ENCODE assay signal across 27 mouse cellular contexts in the genomic region with DNA sequence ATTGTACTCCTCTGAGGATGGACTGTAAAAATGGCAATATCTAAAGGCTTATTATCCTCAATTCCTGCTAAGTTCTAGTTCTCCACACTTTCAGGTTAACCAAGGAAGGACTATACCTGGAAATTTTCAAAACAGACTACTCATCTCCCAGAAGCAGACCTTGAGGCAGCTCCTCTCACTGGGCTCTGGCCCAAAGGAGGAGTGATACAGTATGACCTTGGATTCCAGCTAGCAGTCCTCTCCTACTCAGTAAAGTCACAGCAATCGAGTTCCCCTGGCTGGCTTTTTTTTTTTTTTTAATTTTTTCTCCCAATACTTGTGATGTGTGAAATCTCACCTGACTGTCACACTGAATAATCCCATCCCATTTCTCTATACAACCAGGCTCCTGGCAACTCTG.
DNase-seq lines count a peak whose midpoint lies in the region; ATAC-seq lines count a peak whose summit lies in the region.
"Had no signal": no experiment of that assay in that cellular context is flagged by ENCODE, and none has a peak within 500 bp of the region (broad histone marks: within the 10 kb centered on the region; RNA-seq: fewer than 3 reads in every experiment).

No protein-coding gene starts in this region.

- no peak overlapping the region for H3K4me3 ChIP-seq in forebrain, embryonic 14.5 days (ENCODE audit: low read depth, low read length)
- H3K4me3 ChIP-seq: embryonic facial prominence, embryonic 12.5 days; embryonic facial prominence, embryonic 15.5 days; forebrain, embryonic 15.5 days; heart, embryonic 12.5 days; heart, embryonic 15.5 days; hindbrain, embryonic 10.5 days; hindbrain, embryonic 13.5 days; intestine, embryonic 15.5 days had no signal

- no peaks in the 10 kb centered on the region for H3K27me3 ChIP-seq in forebrain, embryonic 14.5 days (replicated peaks; ENCODE audit: control insufficient read depth, insufficient read depth, low read length)
- H3K27me3 ChIP-seq: CH12.LX; embryonic facial prominence, embryonic 12.5 days; embryonic facial prominence, embryonic 15.5 days; forebrain, embryonic 15.5 days; heart, embryonic 12.5 days; heart, embryonic 15.5 days; hindbrain, embryonic 13.5 days; intestine, embryonic 15.5 days had no signal

- peak; percentile 59 for DNase-seq in adrenal gland, adult 2 months
- DNase-seq in adrenal gland, postnatal 4 days (ENCODE audit: low spot score in 2 of 2) = no peak
- DNase-seq in adrenal gland, adult 8-10 months = peak; percentile 9
- DNase-seq in adrenal gland, postnatal 14 days = peak; percentile 6
- no peak for DNase-seq in forebrain, embryonic 14.5 days (ENCODE audit: low spot score)
- DNase-seq in liver = no peak
- DNase-seq: B cell, adult 2 months; cerebellum, adult 11 months; cerebellum, adult 2 months; cerebellum, adult 9-11 months; cerebellum, postnatal 25 days; gastrocnemius, postnatal 25 days; heart, adult 18-20 months; heart, postnatal 10 days; heart, postnatal 36 days; kidney, adult 11 months had no signal

- no peaks in the 10 kb centered on the region for H3K36me3 ChIP-seq in forebrain, embryonic 14.5 days (ENCODE audit: control insufficient read depth, insufficient read depth, low read length)
- H3K36me3 ChIP-seq: embryonic facial prominence, embryonic 12.5 days; embryonic facial prominence, embryonic 15.5 days; forebrain, embryonic 15.5 days; G1E; heart, embryonic 12.5 days; heart, embryonic 15.5 days; hindbrain, embryonic 10.5 days; hindbrain, embryonic 13.5 days; intestine, embryonic 15.5 days had no signal

- ATAC-seq in forebrain, embryonic 14.5 days = no peak
- ATAC-seq: forebrain, embryonic 15.5 days; hindbrain, embryonic 16.5 days; intestine, embryonic 15.5 days had no signal

- H3K4me2 ChIP-seq in forebrain, embryonic 14.5 days (ENCODE audit: low read length) = no peak overlapping the region
- H3K4me2 ChIP-seq: embryonic facial prominence, embryonic 12.5 days; embryonic facial prominence, embryonic 15.5 days; forebrain, embryonic 15.5 days; heart, embryonic 12.5 days; heart, embryonic 15.5 days; hindbrain, embryonic 13.5 days; intestine, embryonic 15.5 days had no signal

- no peaks in the 10 kb centered on the region for H3K9me3 ChIP-seq in forebrain, embryonic 14.5 days (replicated peaks; ENCODE audit: control insufficient read depth, low read length)
- H3K9me3 ChIP-seq: embryonic facial prominence, embryonic 12.5 days; embryonic facial prominence, embryonic 15.5 days; forebrain, embryonic 15.5 days; G1E; heart, embryonic 15.5 days; hindbrain, embryonic 10.5 days; hindbrain, embryonic 13.5 days; intestine, embryonic 15.5 days had no signal

- 76% methylated on average over 1 of the region's 1 CpGs for WGBS in forebrain, embryonic 14.5 days

- H3K27ac ChIP-seq in forebrain, embryonic 14.5 days (ENCODE audit: low read depth, low read length) = no peak overlapping the region
- H3K27ac ChIP-seq: embryonic facial prominence, embryonic 12.5 days; embryonic facial prominence, embryonic 15.5 days; forebrain, embryonic 15.5 days; heart, embryonic 15.5 days; hindbrain, embryonic 10.5 days; hindbrain, embryonic 13.5 days; intestine, embryonic 15.5 days had no signal

- no peaks in the 10 kb centered on the region for H3K4me1 ChIP-seq in forebrain, embryonic 14.5 days (ENCODE audit: control insufficient read depth, insufficient read depth, low read length)
- H3K4me1 ChIP-seq: embryonic facial prominence, embryonic 12.5 days; embryonic facial prominence, embryonic 15.5 days; forebrain, embryonic 15.5 days; heart, embryonic 12.5 days; heart, embryonic 15.5 days; hindbrain, embryonic 10.5 days; hindbrain, embryonic 13.5 days; intestine, embryonic 15.5 days had no signal

- no peak overlapping the region for H3K9ac ChIP-seq in forebrain, embryonic 14.5 days (ENCODE audit: low read length)
- H3K9ac ChIP-seq: embryonic facial prominence, embryonic 12.5 days; embryonic facial prominence, embryonic 15.5 days; forebrain, embryonic 15.5 days; heart, embryonic 12.5 days; heart, embryonic 15.5 days; hindbrain, embryonic 13.5 days; intestine, embryonic 15.5 days had no signal

Comparison
In these comparisons a context has a peak if more than half of its experiments do, and no peak if none do; other contexts are left out.
1. DNase-seq: peak in adrenal gland, adult 2 months (single experiment), adrenal gland, adult 8-10 months (single experiment) and adrenal gland, postnatal 14 days (single experiment); none in adrenal gland, postnatal 4 days (0 of 2), forebrain, embryonic 14.5 days (single experiment) and liver (single experiment).